Mouse (Mus musculus) layer of hippocampus, adult 11-12 months (tissue): ENCODE results near the gene Gm2016.
"Not testable (repeated sequence)": the region's sequence is repeated elsewhere in the genome, so short reads cannot be mapped to it uniquely, and the experiment has no call there.

ENCODE experiments used
- DNase-seq: peaks from one replicate; pipeline ENCODE4 v3.0.0; 2022; ENCODE audit warnings: low spot score

The Gm2016 gene

GRCm38 (mm10) chr12:87873772-87874171 is at the start of gene Gm2016:
Gene Gm2016 (plus strand): TSS chr12:87874072.
- not testable (repeated sequence) for DNase-seq

- not testable (repeated sequence) for DNase-seq
These were observed 31.6 kb upstream of the Gm2016 start, which contains the start of gene Gm2001 for GRCm38 (mm10) chr12:87842239-87842638. Gene Gm2001 (minus strand): TSS chr12:87842339.

- DNase-seq = not testable (repeated sequence)
These were observed 23.2 kb upstream of the Gm2016 start for GRCm38 (mm10) chr12:87850657-87851056.

- DNase-seq = not testable (repeated sequence)
These were observed 17.8 kb upstream of the Gm2016 start for GRCm38 (mm10) chr12:87856067-87856466.

- not testable (repeated sequence) for DNase-seq
These were observed 11.9 kb upstream of the Gm2016 start for GRCm38 (mm10) chr12:87861740-87862692.

GRCm38 (mm10) chr12:87863638-87864037 is 10.2 kb upstream of the Gm2016 start:
- not testable (repeated sequence) for DNase-seq

- DNase-seq = not testable (repeated sequence)
These were observed 9.8 kb upstream of the Gm2016 start for GRCm38 (mm10) chr12:87864048-87864447.

GRCm38 (mm10) chr12:87895070-87895469 is 21.2 kb downstream of the Gm2016 start, which contains the start of gene Gm2022:
Gene Gm2022 (plus strand): TSS chr12:87895370.
- not testable (repeated sequence) for DNase-seq

GRCm38 (mm10) chr12:87919721-87920120 is 45.8 kb downstream of the Gm2016 start, which contains the start of gene Gm2035:
Gene Gm2035 (minus strand): TSS chr12:87919857.
- not testable (repeated sequence) for DNase-seq
